In genomic region chr4:88936976-88937375, GRCm38 (mm10) we compare ENCODE assay signal across 15 mouse cellular contexts. TPM values are rescaled to one million over a fixed set of nuclear protein-coding genes. Genes with fewer than 3 reads are reported as not detected.
DNase-seq lines count a peak whose midpoint lies in the region; ATAC-seq and TF ChIP-seq lines count a peak whose summit lies in the region.
"Had no signal": no experiment of that assay in that cellular context is flagged by ENCODE, and none has a peak within 500 bp of the region (broad histone marks: within the 10 kb centered on the region; RNA-seq: fewer than 3 reads in every experiment).

No protein-coding gene starts in this region.

- H3K4me2 ChIP-seq in hindbrain, embryonic 15.5 days: 0 out of 2 replicates have a peak overlapping the region, but pooled peaks have one; percentile 88
- H3K4me2 ChIP-seq in hindbrain, postnatal 0 days (ENCODE audit: low read depth, low read length): no peak overlapping the region
- H3K4me2 ChIP-seq in liver, embryonic 14.5 days (ENCODE audit: low read depth): peak overlapping the region; percentile 83

- no peak for ATAC-seq in hindbrain, embryonic 15.5 days (ENCODE audit: low FRiP score, low read depth)
- ATAC-seq in hindbrain, postnatal 0 days: no peak
- no peak for ATAC-seq in liver, embryonic 14.5 days (ENCODE audit: insufficient read depth)

- peaks cover 19% of the 10 kb centered on the region for H3K27me3 ChIP-seq in hindbrain, embryonic 15.5 days
- H3K27me3 ChIP-seq in hindbrain, postnatal 0 days (ENCODE audit: insufficient read depth, low read length): peaks cover 14% of the 10 kb centered on the region; the same call in 1 of the 2 replicates
- peaks cover 9% of the 10 kb centered on the region for H3K27me3 ChIP-seq in liver, embryonic 14.5 days (ENCODE audit: control insufficient read depth, insufficient read depth, low read length)

- H3K4me3 ChIP-seq in hindbrain, embryonic 15.5 days: no peak overlapping the region; the same call in 1 of the 2 replicates
- H3K4me3 ChIP-seq in hindbrain, postnatal 0 days (ENCODE audit: low read length): no peak overlapping the region
- no peak overlapping the region for H3K4me3 ChIP-seq in liver, embryonic 14.5 days (ENCODE audit: insufficient read depth in 1 of 2, low read depth in 2 of 2, low read length in 2 of 2)

- no peak for DNase-seq in hindbrain, postnatal 0 days (ENCODE audit: low spot score)
- peak; percentile 7 for DNase-seq in retina, postnatal 1 day
- no peak for DNase-seq in retina, embryonic 14.5 days (ENCODE audit: low spot score)
- DNase-seq in liver, embryonic 14.5 days (ENCODE audit: low read depth in 3 of 3, low spot score in 3 of 3): no peak
- no peak for DNase-seq in cerebellum, postnatal 14 days
- no peak for DNase-seq in ovary, postnatal 36 days (ENCODE audit: low spot score)
- DNase-seq in T-cell, adult 2 months (ENCODE audit: low spot score): no peak
- DNase-seq: forebrain, postnatal 0 days; gastrocnemius, postnatal 14 days had no signal

- no peak for TF ChIP-seq CTCF in hindbrain, postnatal 0 days (IDR thresholded peaks at IDR 0.05; ENCODE audit: low read depth)
- TF ChIP-seq CTCF in liver, embryonic 14.5 days (IDR thresholded peaks at IDR 0.05; ENCODE audit: low read depth): no peak

- no peak overlapping the region for H3K9ac ChIP-seq in hindbrain, embryonic 15.5 days
- no peak overlapping the region for H3K9ac ChIP-seq in hindbrain, postnatal 0 days (replicated peaks; ENCODE audit: low read length)
- H3K9ac ChIP-seq in liver, embryonic 14.5 days (replicated peaks): no peak overlapping the region

- whole genome bisulfite sequencing in hindbrain, embryonic 15.5 days: 78% methylated on average over 6 of the region's 6 CpGs
- WGBS in hindbrain, postnatal 0 days: 72% methylated on average over 6 of the region's 6 CpGs
- 51% methylated on average over 6 of the region's 6 CpGs for WGBS in liver, embryonic 14.5 days (ENCODE audit: insufficient replicate concordance)

- peaks cover 6% of the 10 kb centered on the region for H3K4me1 ChIP-seq in hindbrain, embryonic 15.5 days (replicated peaks)
- H3K4me1 ChIP-seq in hindbrain, postnatal 0 days (ENCODE audit: insufficient read depth, low read length): no peaks in the 10 kb centered on the region
- H3K4me1 ChIP-seq in liver, embryonic 14.5 days (replicated peaks; ENCODE audit: control insufficient read depth in 2 of 2, insufficient read depth in 2 of 2, low read length in 1 of 2): peaks cover 0 to 3% of the 10 kb centered on the region in 2 experiments; a peak in 1 of 4 replicates

- H3K27ac ChIP-seq in hindbrain, embryonic 15.5 days (replicated peaks): no peak overlapping the region
- no peak overlapping the region for H3K27ac ChIP-seq in hindbrain, postnatal 0 days
- H3K27ac ChIP-seq in liver, embryonic 14.5 days: no peak overlapping the region

- H3K36me3 ChIP-seq in hindbrain, embryonic 15.5 days: no peaks in the 10 kb centered on the region
- no peaks in the 10 kb centered on the region for H3K36me3 ChIP-seq in hindbrain, postnatal 0 days (ENCODE audit: insufficient read depth, low read length)
- H3K36me3 ChIP-seq in liver, embryonic 14.5 days (replicated peaks; ENCODE audit: control insufficient read depth, insufficient read depth, low read depth): no peaks in the 10 kb centered on the region

- no peak for TF ChIP-seq EP300 in liver, embryonic 14.5 days (IDR thresholded peaks at IDR 0.05; ENCODE audit: low read depth)

- no peaks in the 10 kb centered on the region for H3K9me3 ChIP-seq in hindbrain, embryonic 15.5 days
- H3K9me3 ChIP-seq in hindbrain, postnatal 0 days (ENCODE audit: low read length): no peaks in the 10 kb centered on the region
- H3K9me3 ChIP-seq in liver, embryonic 14.5 days (ENCODE audit: control insufficient read depth, low read length): no peaks in the 10 kb centered on the region

RNA-seq across cellular contexts. Expression of gene Ifne, which starts 57.0 kb away (rescaled TPM):
- not detected in 2 replicates for polyA plus RNA-seq in hindbrain, embryonic 15.5 days (2015; fragmentation: Nextera tagmentation; extraction: Ambion mirVana)
- total RNA-seq in hindbrain, postnatal 0 days (2014; rRNA removed): not detected in 2 replicates
- polyA plus RNA-seq in hindbrain, postnatal 0 days (2015; fragmentation: Nextera tagmentation; extraction: Ambion mirVana): not detected in 2 replicates
- polyA plus RNA-seq in liver, embryonic 14.5 days (2012; rRNA removed): not detected in 2 replicates
- polyA plus RNA-seq in liver, embryonic 14.5 days (2014; fragmentation: Nextera tagmentation; extraction: Ambion mirVana): not detected in 2 replicates
- total RNA-seq: adrenal gland, postnatal 25 days; forebrain, postnatal 0 days; gastrocnemius, postnatal 14 days; layer of hippocampus, adult 18-20 months; left cerebral cortex, postnatal 10 days had no signal
- polyA plus RNA-seq: forebrain, postnatal 0 days; heart, embryonic 16.5 days; thymus, postnatal 0 days had no signal
